Mouse (Mus musculus): Measurements from ENCODE around the gene B3gnt3. TPM values are rescaled to one million over a fixed set of nuclear protein-coding genes. Genes with fewer than 3 reads are reported as not detected.

Gene B3gnt3
- total RNA-seq, 2 experiments from 2014 or later: 0.34 to 0.53 TPM

- peak; percentile 85 for DNase-seq (ENCODE audit: low spot score in 2 of 2)
- intact Hi-C loops (cut with DNase I): loop anchor here (1.0 kb wide), 1 partner anchor 99 kb away; no protein-coding TSS in a partner anchor
Observed at GRCm38 (mm10) chr8:71660325-71661120, 41.1 kb downstream of the B3gnt3 start.

- no peak for DNase-seq (ENCODE audit: low spot score in 2 of 2)
- intact Hi-C loops (cut with DNase I): loop anchor here (1.0 kb wide), 1 partner anchor 98 kb away; no protein-coding TSS in a partner anchor
Observed at GRCm38 (mm10) chr8:71659751-71660150, 41.8 kb downstream of the B3gnt3 start.

GRCm38 (mm10) chr8:71658515-71659049 is 43.0 kb downstream of the B3gnt3 start:
- intact Hi-C loops (cut with DNase I): no loop called here
- no peak for DNase-seq (ENCODE audit: low spot score in 2 of 2)

GRCm38 (mm10) chr8:71657816-71658215 is 43.8 kb downstream of the B3gnt3 start:
- no peak for DNase-seq (ENCODE audit: low spot score in 2 of 2)
- intact Hi-C loops (cut with DNase I): no loop called here

- intact Hi-C loops (cut with DNase I): no loop called here
- no peak for DNase-seq (ENCODE audit: low spot score in 2 of 2)
Observed at GRCm38 (mm10) chr8:71654600-71654999, 47.0 kb downstream of the B3gnt3 start.

GRCm38 (mm10) chr8:71645510-71645909 is 56.1 kb downstream of the B3gnt3 start:
- intact Hi-C loops (cut with DNase I): no loop called here
- no peak for DNase-seq (ENCODE audit: low spot score in 2 of 2)

Other genes with a start within 250 kb of the B3gnt3 start
- gene Abhd8, start 238.1 kb downstream of the B3gnt3 start, total RNA-seq (2021): 100 to 1,000 TPM; 299 to 324 TPM
- gene Mrpl34, start 236.8 kb downstream of the B3gnt3 start, total RNA-seq (2021): 10 to 100 TPM; 59.7 to 60.8 TPM
- 10 to 100 TPM; 80.9 to 84.8 TPM for gene Dda1, start 232.6 kb downstream of the B3gnt3 start, total RNA-seq (2021)
- gene Ano8, start 215.8 kb downstream of the B3gnt3 start, total RNA-seq (2021): 10 to 100 TPM; 59.9 to 60.9 TPM
- 10 to 100 TPM; 28.6 to 33.2 TPM for gene Gtpbp3, start 213.7 kb downstream of the B3gnt3 start, total RNA-seq (2021)
- gene Plvap, start 190.0 kb downstream of the B3gnt3 start, total RNA-seq (2021): 1 to 10 TPM; 5.7 to 6.6 TPM
- not detected for gene Ccdc194, start 176.1 kb downstream of the B3gnt3 start, total RNA-seq (2021)
- gene Bst2, start 164.3 kb downstream of the B3gnt3 start, total RNA-seq (2021): 1 to 10 TPM; 2.3 to 4.3 TPM
- 10 to 100 TPM; 31.7 to 33.7 TPM for gene Mvb12a, start 158.9 kb downstream of the B3gnt3 start, total RNA-seq (2021)
- gene Tmem221, start 142.9 kb downstream of the B3gnt3 start, total RNA-seq (2021): under 1 TPM in 1 of 2 experiments, not detected in 1; 0.21 TPM
- under 1 TPM in 1 of 2 experiments, not detected in 1; 0.16 TPM for gene Nxnl1, start 135.2 kb downstream of the B3gnt3 start, total RNA-seq (2021)
- 10 to 100 TPM; 90.0 to 92.8 TPM for gene Slc27a1, start 132.9 kb downstream of the B3gnt3 start, total RNA-seq (2021)
- gene Pgls, start 109.6 kb downstream of the B3gnt3 start, total RNA-seq (2021): 10 to 100 TPM; 35.1 to 38.7 TPM
- gene Fam129c, start 104.1 kb downstream of the B3gnt3 start, total RNA-seq (2021): 1 to 10 TPM; 3.6 to 4.2 TPM
- 10 to 100 TPM; 49.3 to 51.5 TPM for gene Colgalt1, start 90.8 kb downstream of the B3gnt3 start, total RNA-seq (2021)
- 100 to 1,000 TPM; 318 to 327 TPM for gene Unc13a, start 30.0 kb downstream of the B3gnt3 start, total RNA-seq (2021)
- gene Jak3, start 25.5 kb downstream of the B3gnt3 start, total RNA-seq (2021): 1 to 10 TPM; 3.9 to 4.8 TPM
- 1 to 10 TPM; 1.3 to 1.5 TPM for gene Insl3, start 12.6 kb downstream of the B3gnt3 start, total RNA-seq (2021)
- gene Fcho1, start 23.9 kb upstream of the B3gnt3 start, total RNA-seq (2021): 100 to 1,000 TPM; 177 to 183 TPM
- 10 to 100 TPM; 10.7 to 12.4 TPM for gene Zfp709, start 180.2 kb upstream of the B3gnt3 start, total RNA-seq (2021)
- 10 to 100 TPM; 11.4 to 12.2 TPM for gene Zfp882, start 206.8 kb upstream of the B3gnt3 start, total RNA-seq (2021)
- gene Zfp617, start 206.8 kb upstream of the B3gnt3 start, total RNA-seq (2021): 10 to 100 TPM; 30.6 to 31.2 TPM
- 10 to 100 TPM; 13.5 to 14.2 TPM for gene Zfp961, start 249.2 kb upstream of the B3gnt3 start, total RNA-seq (2021)

Measured in left cerebral cortex, postnatal 25 days (tissue).